Mouse (Mus musculus): ENCODE measurements around the gene Hecw2.

GRCm38 (mm10) chr1:54126991-54127742 is 67.8 kb downstream of the Hecw2 start:
- TF ChIP-seq CTCF (IDR thresholded peaks at IDR 0.05; ENCODE audit: low read depth) = no peak
- TF ChIP-seq EP300 (IDR thresholded peaks at IDR 0.05; ENCODE audit: low read depth) = no peak

Data from liver, embryonic 14.5 days (tissue).